Mouse (Mus musculus) lung, postnatal 0 days (tissue): ENCODE measurements around the gene Bfsp2. TPM values are rescaled to one million over a fixed set of nuclear protein-coding genes. Genes with fewer than 3 reads are reported as not detected.

Source experiments
- ATAC-seq: fragments of 200-750 bp; cut with Nextera tagmentation; 2 replicates; pipeline ENCODE4 v1.8.0; 2017; ENCODE audit warnings: moderate library complexity
- DNase-seq: peaks from one replicate; pipeline ENCODE4 v3.0.0-alpha.2; 2016; ENCODE audit warnings: low spot score
- H3K27ac ChIP-seq: fragments of 300-500 bp; sonication (generic); 2 replicates; pipeline ENCODE4 v1.5.1; 2014; ENCODE audit warnings: antibody characterized with exemption, mild to moderate bottlenecking, low read length, mixed read lengths
- H3K27me3 ChIP-seq: fragments of 300-500 bp; sonication (generic); replicated peaks from 2 replicates; pipeline ENCODE4 v1.6.1; 2014; ENCODE audit warnings: low read length, mixed read lengths; ENCODE audit not compliant: insufficient read depth
- H3K36me3 ChIP-seq: fragments of 300-500 bp; sonication (generic); 2 replicates; pipeline ENCODE4 v1.6.1; 2014; ENCODE audit warnings: low read length, mixed read lengths; ENCODE audit not compliant: insufficient read depth
- H3K4me1 ChIP-seq: fragments of 300-500 bp; sonication (generic); 2 replicates; pipeline ENCODE4 v1.6.1; 2014; ENCODE audit warnings: antibody characterized with exemption, low read depth, low read length, mixed read lengths; ENCODE audit not compliant: insufficient read depth
- H3K4me2 ChIP-seq: fragments of 300-500 bp; sonication (generic); replicated peaks from 2 replicates; pipeline ENCODE4 v1.6.1; 2014; ENCODE audit warnings: low read depth, mild to moderate bottlenecking, low read length, moderate library complexity, mixed read lengths
- H3K4me3 ChIP-seq: fragments of 300-500 bp; sonication (generic); 2 replicates; pipeline ENCODE4 v1.5.1; 2014; ENCODE audit warnings: low read depth, low read length
- H3K9ac ChIP-seq: fragments of 300-500 bp; sonication (generic); replicated peaks from 2 replicates; pipeline ENCODE4 v1.6.1; 2014; ENCODE audit warnings: low read depth, mild to moderate bottlenecking
- H3K9me3 ChIP-seq: fragments of 300-500 bp; sonication (generic); 2 replicates; pipeline ENCODE4 v1.6.1; 2016; ENCODE audit warnings: low read length, mixed read lengths
- CTCF ChIP-seq: IDR thresholded peaks from 2 replicates; pipeline ENCODE4 v1.5.1; 2016; ENCODE audit warnings: antibody characterized with exemption, mild to moderate bottlenecking
- EP300 ChIP-seq: IDR thresholded peaks from 2 replicates; pipeline ENCODE4 v1.6.1; 2016; ENCODE audit warnings: antibody characterized with exemption, mild to moderate bottlenecking, control low read depth
- WGBS: fragments of 180-500 bp; shearing (Covaris S2); extraction: QIAGEN DNeasy Blood & Tissue Kit; methylation state at CpG from one replicate; pipeline ENCODE4 v1.1.7; 2014; 5-methylcytosine and 5-hydroxymethylcytosine counted together
- polyA plus RNA-seq: library from polyadenylated mRNA; unstranded; fragments of >200 nt; fragmentation: Nextera tagmentation; extraction: Ambion mirVana; gene quantifications from 2 replicates; pipeline ENCODE4 v1.2.1, GENCODE M21; 2015

Bfsp2 gene
- polyA plus RNA-seq, 1 experiment from 2014 or later: 0.30 TPM

GRCm38 (mm10) chr9:103490439-103490838 lies 10.2 kb upstream of the Bfsp2 start:
- H3K9ac ChIP-seq: no peak overlapping the region
- no peaks in the 10 kb centered on the region for H3K36me3 ChIP-seq
- no peak overlapping the region for H3K4me2 ChIP-seq
- no peaks in the 10 kb centered on the region for H3K27me3 ChIP-seq
- TF ChIP-seq EP300: no peak
- TF ChIP-seq CTCF: peak; percentile 97
- H3K27ac ChIP-seq: no peak overlapping the region
- H3K9me3 ChIP-seq: no peaks in the 10 kb centered on the region
- 15% methylated on average over 2 of the region's 2 CpGs for WGBS
- H3K4me3 ChIP-seq: no peak overlapping the region
- DNase-seq: peak; percentile 76
- H3K4me1 ChIP-seq: no peaks in the 10 kb centered on the region
- ATAC-seq: peak; percentile 71

GRCm38 (mm10) chr9:103489883-103490282 lies 9.7 kb upstream of the Bfsp2 start:
- Histone ChIP-seq H3K27ac (no peak overlapping the region), H3K4me3 (no peak overlapping the region), H3K9ac (no peak overlapping the region), H3K4me1 (no peaks in the 10 kb centered on the region), H3K9me3 (no peaks in the 10 kb centered on the region), H3K4me2 (no peak overlapping the region), H3K36me3 (no peaks in the 10 kb centered on the region), H3K27me3 (no peaks in the 10 kb centered on the region)
- ATAC-seq (no peak), DNase-seq (no peak)
- TF ChIP-seq EP300: no peak
- TF ChIP-seq CTCF: no peak
- WGBS: 79% methylated on average over 4 of the region's 4 CpGs

- DNase-seq (no peak), ATAC-seq (no peak)
- H3K27me3 ChIP-seq: no peaks in the 10 kb centered on the region
- no peaks in the 10 kb centered on the region for H3K4me1 ChIP-seq
- no peak overlapping the region for H3K27ac ChIP-seq
- H3K4me2 ChIP-seq: no peak overlapping the region
- TF ChIP-seq EP300 (no peak), CTCF (no peak)
- no peaks in the 10 kb centered on the region for H3K9me3 ChIP-seq
- H3K4me3 ChIP-seq: no peak overlapping the region
- H3K9ac ChIP-seq: no peak overlapping the region
- WGBS: 43% methylated on average over 7 of the region's 7 CpGs
- H3K36me3 ChIP-seq: no peaks in the 10 kb centered on the region
Measured at GRCm38 (mm10) chr9:103489096-103489495, 8.9 kb upstream of the Bfsp2 start.

GRCm38 (mm10) chr9:103486262-103486661 lies 6.0 kb upstream of the Bfsp2 start:
- Histone ChIP-seq H3K36me3 (no peaks in the 10 kb centered on the region), H3K27me3 (no peaks in the 10 kb centered on the region), H3K9me3 (no peaks in the 10 kb centered on the region), H3K4me2 (no peak overlapping the region), H3K4me3 (no peak overlapping the region), H3K9ac (no peak overlapping the region), H3K27ac (no peak overlapping the region), H3K4me1 (no peaks in the 10 kb centered on the region)
- no peak for ATAC-seq
- no peak for TF ChIP-seq CTCF
- TF ChIP-seq EP300: no peak
- 63% methylated on average over 6 of the region's 6 CpGs for WGBS
- DNase-seq: no peak

GRCm38 (mm10) chr9:103485606-103486005 lies 5.4 kb upstream of the Bfsp2 start:
- DNase-seq (no peak), ATAC-seq (no peak)
- no peak for TF ChIP-seq CTCF
- 0 out of 2 replicates have a peak, but pooled peaks have one; percentile 10 for TF ChIP-seq EP300
- H3K9me3 ChIP-seq: no peaks in the 10 kb centered on the region
- H3K36me3 ChIP-seq: no peaks in the 10 kb centered on the region
- no peak overlapping the region; the same call in 1 of the 2 replicates for H3K4me2 ChIP-seq
- H3K4me3 ChIP-seq: no peak overlapping the region
- no peak overlapping the region for H3K27ac ChIP-seq
- no peaks in the 10 kb centered on the region for H3K27me3 ChIP-seq
- H3K4me1 ChIP-seq: no peaks in the 10 kb centered on the region
- H3K9ac ChIP-seq: no peak overlapping the region
- WGBS: 23% methylated on average over 8 of the region's 8 CpGs

- Histone ChIP-seq H3K4me1 (no peaks in the 10 kb centered on the region), H3K9ac (no peak overlapping the region), H3K27me3 (no peaks in the 10 kb centered on the region), H3K27ac (no peak overlapping the region), H3K4me2 (no peak overlapping the region), H3K4me3 (no peak overlapping the region), H3K9me3 (no peaks in the 10 kb centered on the region), H3K36me3 (no peaks in the 10 kb centered on the region)
- DNase-seq (no peak), ATAC-seq (no peak)
- TF ChIP-seq EP300 (no peak), CTCF (no peak)
- WGBS: 38% methylated on average over 8 of the region's 8 CpGs
Measured at GRCm38 (mm10) chr9:103480603-103481220, 492 bp upstream of the Bfsp2 start.

GRCm38 (mm10) chr9:103475414-103475813 lies 4.8 kb downstream of the Bfsp2 start:
- Histone ChIP-seq H3K27me3 (no peaks in the 10 kb centered on the region), H3K9ac (no peak overlapping the region), H3K4me1 (no peaks in the 10 kb centered on the region), H3K4me2 (no peak overlapping the region), H3K36me3 (no peaks in the 10 kb centered on the region), H3K4me3 (no peak overlapping the region), H3K27ac (no peak overlapping the region), H3K9me3 (no peaks in the 10 kb centered on the region)
- no peak for DNase-seq
- 56% methylated on average over 6 of the region's 6 CpGs for WGBS
- no peak for ATAC-seq
- no peak for TF ChIP-seq CTCF
